Comparison of ENCODE assay signal across 13 mouse cellular contexts in genomic region chr6:52170898-52171223, GRCm38 (mm10). TPM values are rescaled to one million over a fixed set of nuclear protein-coding genes. Genes with fewer than 3 reads are reported as not detected.
DNase-seq lines count a peak whose midpoint lies in the region; ATAC-seq and TF ChIP-seq lines count a peak whose summit lies in the region.
"Had no signal": no experiment of that assay in that cellular context is flagged by ENCODE, and none has a peak within 500 bp of the region (broad histone marks: within the 10 kb centered on the region; RNA-seq: fewer than 3 reads in every experiment).

No protein-coding gene starts in this region.

- H3K27ac ChIP-seq in heart, adult 2 months, result peak overlapping the region; percentile 4; the same call in 1 of the 2 replicates
- peak overlapping the region; percentile 98 for H3K27ac ChIP-seq in lung, embryonic 14.5 days (ENCODE audit: low read depth)
- peak overlapping the region; percentile 93 for H3K27ac ChIP-seq in intestine, embryonic 16.5 days (ENCODE audit: low read length)
- peak overlapping the region; percentile 98 for H3K27ac ChIP-seq in stomach, embryonic 14.5 days (ENCODE audit: low read length)
- H3K27ac ChIP-seq: forebrain, embryonic 15.5 days had no signal

- H3K4me2 ChIP-seq in lung, embryonic 14.5 days, result peak overlapping the region; percentile 79
- H3K4me2 ChIP-seq in intestine, embryonic 16.5 days (ENCODE audit: low read depth, low read length), result peak overlapping the region; percentile 52
- H3K4me2 ChIP-seq in stomach, embryonic 14.5 days (replicated peaks; ENCODE audit: low read depth, low read length), result peak overlapping the region; percentile 61
- H3K4me2 ChIP-seq: forebrain, embryonic 15.5 days had no signal

- no peaks in the 10 kb centered on the region for H3K36me3 ChIP-seq in heart, adult 2 months (ENCODE audit: control insufficient read depth, insufficient read depth, low read length)
- peaks cover 10% of the 10 kb centered on the region for H3K36me3 ChIP-seq in lung, embryonic 14.5 days (ENCODE audit: insufficient read depth)
- no peaks in the 10 kb centered on the region for H3K36me3 ChIP-seq in intestine, embryonic 16.5 days (ENCODE audit: control insufficient read depth, insufficient read depth, low read length)
- H3K36me3 ChIP-seq in stomach, embryonic 14.5 days (ENCODE audit: control insufficient read depth, insufficient read depth, low read length), result peaks cover 15% of the 10 kb centered on the region
- H3K36me3 ChIP-seq: forebrain, embryonic 15.5 days had no signal

- no peaks in the 10 kb centered on the region for H3K9me3 ChIP-seq in lung, embryonic 14.5 days (ENCODE audit: low read depth, low read length)
- no peaks in the 10 kb centered on the region for H3K9me3 ChIP-seq in intestine, embryonic 16.5 days (ENCODE audit: control insufficient read depth, low read length)
- no peaks in the 10 kb centered on the region for H3K9me3 ChIP-seq in stomach, embryonic 14.5 days (ENCODE audit: control insufficient read depth, low read depth, low read length)
- H3K9me3 ChIP-seq: forebrain, embryonic 15.5 days had no signal

- no peak for TF ChIP-seq CTCF in heart, adult 2 months (IDR thresholded peaks at IDR 0.05)
- no peak for TF ChIP-seq CTCF in lung, embryonic 14.5 days (IDR thresholded peaks at IDR 0.05; ENCODE audit: low read depth)

- no peak for TF ChIP-seq EP300 in heart, adult 2 months (IDR thresholded peaks at IDR 0.05; ENCODE audit: insufficient read depth, low read depth, low read length)

- H3K27me3 ChIP-seq in heart, adult 2 months (ENCODE audit: control insufficient read depth, insufficient read depth, low read length), result peaks cover 19% of the 10 kb centered on the region
- H3K27me3 ChIP-seq in lung, embryonic 14.5 days (ENCODE audit: insufficient read depth, low read length), result peaks cover 51% of the 10 kb centered on the region
- H3K27me3 ChIP-seq in intestine, embryonic 16.5 days (replicated peaks; ENCODE audit: control insufficient read depth, insufficient read depth, low read length), result peaks cover 19% of the 10 kb centered on the region; the same call in 1 of the 2 replicates
- H3K27me3 ChIP-seq in stomach, embryonic 14.5 days (ENCODE audit: control insufficient read depth, insufficient read depth, low read length), result no peaks in the 10 kb centered on the region

- no peak overlapping the region for H3K9ac ChIP-seq in heart, adult 2 months (ENCODE audit: low read depth, low read length)
- peak overlapping the region; percentile 91 for H3K9ac ChIP-seq in lung, embryonic 14.5 days
- H3K9ac ChIP-seq in intestine, embryonic 16.5 days (ENCODE audit: low read depth, low read length), result peak overlapping the region; percentile 69
- H3K9ac ChIP-seq in stomach, embryonic 14.5 days (replicated peaks; ENCODE audit: low read depth, low read length), result peak overlapping the region; percentile 60
- H3K9ac ChIP-seq: forebrain, embryonic 15.5 days had no signal

- WGBS in heart, adult 2 months, result 12% methylated on average over 5 of the region's 5 CpGs
- 17% methylated on average over 5 of the region's 5 CpGs for WGBS in lung, embryonic 14.5 days
- 34% methylated on average over 5 of the region's 5 CpGs for WGBS in intestine, embryonic 16.5 days
- 22% methylated on average over 5 of the region's 5 CpGs for WGBS in stomach, embryonic 14.5 days

- H3K4me3 ChIP-seq in heart, adult 2 months, result no peak overlapping the region
- H3K4me3 ChIP-seq in lung, embryonic 14.5 days (ENCODE audit: low read depth, low read length), result peak overlapping the region; percentile 33
- H3K4me3 ChIP-seq in intestine, embryonic 16.5 days (ENCODE audit: low read length), result peak overlapping the region; percentile 29
- H3K4me3 ChIP-seq in stomach, embryonic 14.5 days (ENCODE audit: low read depth, low read length), result peak overlapping the region; percentile 78
- H3K4me3 ChIP-seq: forebrain, embryonic 15.5 days had no signal

- no peaks in the 10 kb centered on the region for H3K4me1 ChIP-seq in heart, adult 2 months (ENCODE audit: control insufficient read depth, insufficient read depth, low read length)
- H3K4me1 ChIP-seq in lung, embryonic 14.5 days (ENCODE audit: insufficient read depth), result peaks cover 17% of the 10 kb centered on the region
- H3K4me1 ChIP-seq in intestine, embryonic 16.5 days (ENCODE audit: control insufficient read depth, insufficient read depth, low read length), result peaks cover 27% of the 10 kb centered on the region
- peaks cover 33% of the 10 kb centered on the region for H3K4me1 ChIP-seq in stomach, embryonic 14.5 days (ENCODE audit: control insufficient read depth, insufficient read depth, low read length)

- ATAC-seq in lung, embryonic 14.5 days (ENCODE audit: insufficient read depth), result no peak
- ATAC-seq in intestine, embryonic 16.5 days, result 0 out of 2 replicates have a peak, but pooled peaks have one; percentile 17
- no peak for ATAC-seq in stomach, embryonic 14.5 days (ENCODE audit: insufficient number of reproducible peaks, insufficient read depth, low FRiP score, low read depth)
- ATAC-seq: forebrain, embryonic 15.5 days had no signal

- no peak for DNase-seq in heart, adult 2 months
- no peak for DNase-seq in heart, adult 11 months
- DNase-seq in lung, embryonic 14.5 days, result peak; percentile 74
- DNase-seq in lung, postnatal 25 days (ENCODE audit: low spot score), result no peak
- DNase-seq in c-Kit-positive CD71-positive TER-119-positive erythroid progenitor cells, embryonic 14.5 days (ENCODE audit: low spot score), result no peak
- DNase-seq in adrenal gland, postnatal 14 days, result no peak
- DNase-seq: cerebellum, postnatal 14 days had no signal

- intact Hi-C loops in heart, adult 2 months (cut with DNase I), result no loop called here

- TF ChIP-seq POLR2A in heart, adult 2 months (IDR thresholded peaks at IDR 0.05; ENCODE audit: insufficient read depth, low read depth, low read length), result no peak

- H3K79me2 ChIP-seq in heart, adult 2 months (replicated peaks; ENCODE audit: control insufficient read depth, insufficient read depth, low read length), result no peaks in the 10 kb centered on the region

RNA-seq across cellular contexts. Expression of gene Hoxa2, which starts 6.2 kb away (rescaled TPM):
- total RNA-seq in heart, adult 2 months (2021), result under 1 TPM; 0.11 to 0.21 TPM
- polyA plus RNA-seq in heart, adult 2 months (2012; rRNA removed), result 0.84 TPM in 1 of 2 replicates, not detected in the other
- 14.4 and 15.2 TPM in 2 replicates for polyA plus RNA-seq in lung, embryonic 14.5 days (2014; fragmentation: Nextera tagmentation; extraction: Ambion mirVana)
- 5.0 and 5.1 TPM in 2 replicates for polyA plus RNA-seq in intestine, embryonic 16.5 days (2015; fragmentation: Nextera tagmentation; extraction: Ambion mirVana)
- 17.4 and 18.5 TPM in 2 replicates for polyA plus RNA-seq in stomach, embryonic 14.5 days (2014; fragmentation: Nextera tagmentation; extraction: Ambion mirVana)
- total RNA-seq in adrenal gland, postnatal 14 days (2021), result 3.3 and 3.8 TPM in 2 replicates
- total RNA-seq: granulocyte monocyte progenitor cell, adult 5-6 weeks; left cerebral cortex, adult 18-20 months had no signal
- polyA plus RNA-seq: forebrain, embryonic 15.5 days had no signal

RNA-seq across cellular contexts. Expression of gene 5730596B20Rik, which starts 6.4 kb away (rescaled TPM):
- total RNA-seq in heart, adult 2 months (2021), result not detected
- polyA plus RNA-seq in heart, adult 2 months (2012; rRNA removed), result not detected in 2 replicates
- 2.3 and 2.6 TPM in 2 replicates for polyA plus RNA-seq in lung, embryonic 14.5 days (2014; fragmentation: Nextera tagmentation; extraction: Ambion mirVana)
- polyA plus RNA-seq in intestine, embryonic 16.5 days (2015; fragmentation: Nextera tagmentation; extraction: Ambion mirVana), result 1.5 TPM in 2 replicates
- 4.4 and 4.7 TPM in 2 replicates for polyA plus RNA-seq in stomach, embryonic 14.5 days (2014; fragmentation: Nextera tagmentation; extraction: Ambion mirVana)
- 0.45 and 0.63 TPM in 2 replicates for total RNA-seq in adrenal gland, postnatal 14 days (2021)
- total RNA-seq: granulocyte monocyte progenitor cell, adult 5-6 weeks; left cerebral cortex, adult 18-20 months had no signal
- polyA plus RNA-seq: forebrain, embryonic 15.5 days; testis, adult 2 months had no signal

RNA-seq across cellular contexts. Expression of gene Hoxa1, which starts 12.7 kb away (rescaled TPM):
- total RNA-seq in heart, adult 2 months (2021), result under 1 TPM in 1 of 2 experiments, not detected in 1; 0.20 TPM
- polyA plus RNA-seq in heart, adult 2 months (2012; rRNA removed), result 0.32 and 0.43 TPM in 2 replicates
- polyA plus RNA-seq in lung, embryonic 14.5 days (2014; fragmentation: Nextera tagmentation; extraction: Ambion mirVana), result 1.8 and 1.9 TPM in 2 replicates
- 0.72 and 0.88 TPM in 2 replicates for polyA plus RNA-seq in intestine, embryonic 16.5 days (2015; fragmentation: Nextera tagmentation; extraction: Ambion mirVana)
- 2.1 and 3.0 TPM in 2 replicates for polyA plus RNA-seq in stomach, embryonic 14.5 days (2014; fragmentation: Nextera tagmentation; extraction: Ambion mirVana)
- total RNA-seq in adrenal gland, postnatal 14 days (2021), result 0.64 and 1.1 TPM in 2 replicates
- total RNA-seq: left cerebral cortex, adult 18-20 months had no signal
- polyA plus RNA-seq: forebrain, embryonic 15.5 days had no signal

RNA-seq across cellular contexts. Expression of gene Hoxa4, which starts 20.7 kb away (rescaled TPM):
- under 1 TPM; 0.14 to 0.34 TPM for total RNA-seq in heart, adult 2 months (2021)
- polyA plus RNA-seq in heart, adult 2 months (2012; rRNA removed), result 0.76 and 0.84 TPM in 2 replicates
- polyA plus RNA-seq in lung, embryonic 14.5 days (2014; fragmentation: Nextera tagmentation; extraction: Ambion mirVana), result 7.0 and 7.7 TPM in 2 replicates
- polyA plus RNA-seq in intestine, embryonic 16.5 days (2015; fragmentation: Nextera tagmentation; extraction: Ambion mirVana), result 1.7 and 2.4 TPM in 2 replicates
- polyA plus RNA-seq in stomach, embryonic 14.5 days (2014; fragmentation: Nextera tagmentation; extraction: Ambion mirVana), result 6.7 and 6.8 TPM in 2 replicates
- total RNA-seq in adrenal gland, postnatal 14 days (2021), result 6.4 and 7.3 TPM in 2 replicates
- total RNA-seq: left cerebral cortex, adult 18-20 months had no signal
- polyA plus RNA-seq: forebrain, embryonic 15.5 days had no signal

RNA-seq across cellular contexts. Expression of gene Hoxa5, which starts 33.5 kb away (rescaled TPM):
- total RNA-seq in heart, adult 2 months (2021), result under 1 TPM; 0.26 to 0.45 TPM
- polyA plus RNA-seq in heart, adult 2 months (2012; rRNA removed), result 0.94 and 0.96 TPM in 2 replicates
- polyA plus RNA-seq in lung, embryonic 14.5 days (2014; fragmentation: Nextera tagmentation; extraction: Ambion mirVana), result 58.3 and 58.5 TPM in 2 replicates
- 15.3 and 15.5 TPM in 2 replicates for polyA plus RNA-seq in intestine, embryonic 16.5 days (2015; fragmentation: Nextera tagmentation; extraction: Ambion mirVana)
- 24.4 and 27.1 TPM in 2 replicates for polyA plus RNA-seq in stomach, embryonic 14.5 days (2014; fragmentation: Nextera tagmentation; extraction: Ambion mirVana)
- 25.8 and 26.3 TPM in 2 replicates for total RNA-seq in adrenal gland, postnatal 14 days (2021)
- total RNA-seq: left cerebral cortex, adult 18-20 months had no signal
- polyA plus RNA-seq: forebrain, embryonic 15.5 days had no signal

Comparison
In these comparisons a context has a peak if more than half of its experiments do, and no peak if none do; other contexts are left out.
1. H3K27ac ChIP-seq: peak in every context shown above with its lines; median percentile 98 in lung, embryonic 14.5 days; 98 in stomach, embryonic 14.5 days; 93 in intestine, embryonic 16.5 days; 4 in heart, adult 2 months.